Mouse (Mus musculus) megakaryocyte-erythroid progenitor cell, adult 5-6 weeks (primary cell): ENCODE measurements around the gene Spag5. TPM values are rescaled to one million over a fixed set of nuclear protein-coding genes. Genes with fewer than 3 reads are reported as not detected.

Experiments used
- ATAC-seq: replicated peaks from 2 replicates; pipeline ENCODE4 v1.8.0; 2016; ENCODE audit warnings: mild to moderate bottlenecking, inconsistent platforms; ENCODE audit not compliant: severe bottlenecking, poor library complexity, low FRiP score, low TSS enrichment
- total RNA-seq, 2 experiments: library from RNA; stranded (forward) in 1 of 2; stranded (reverse) in 1 of 2; fragments of 200-1000, 215-1000 nt in 1 of 2; fragments of >200 nt in 1 of 2; fragmentation: Nextera tagmentation in 1 of 2; gene quantifications; 2 replicates each; pipeline ENCODE4 v1.2.3; 2014 to 2017

Gene Spag5
- total RNA-seq, 2 experiments from 2014 or later, result 42.0 to 47.4 TPM

- ATAC-seq, result no peak
Measured at GRCm38 (mm10) chr11:78347070-78347754, 45.9 kb downstream of the Spag5 start.

DNA sequence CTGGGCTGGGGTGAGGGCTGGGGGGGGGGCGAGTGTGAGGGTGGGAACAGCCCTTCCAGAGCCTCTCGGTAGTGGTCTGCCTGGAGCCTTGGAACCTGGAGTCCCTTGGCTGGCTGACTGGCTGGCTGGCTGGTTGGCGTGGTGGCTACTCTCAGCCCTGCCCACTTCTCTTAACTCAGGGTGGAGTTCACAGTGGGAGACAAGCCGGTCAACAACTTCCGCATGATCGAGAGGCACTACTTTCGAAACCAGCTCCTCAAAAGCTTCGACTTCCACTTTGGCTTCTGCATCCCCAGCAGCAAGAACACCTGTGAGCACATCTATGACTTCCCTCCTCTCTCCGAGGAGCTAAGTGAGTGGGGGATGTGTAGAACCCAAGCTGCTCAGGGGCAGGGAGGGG, 46.6 kb downstream of the Spag5 start:
- ATAC-seq, result no peak

GRCm38 (mm10) chr11:78348474-78348873, 47.1 kb downstream of the Spag5 start:
- no peak for ATAC-seq

DNA sequence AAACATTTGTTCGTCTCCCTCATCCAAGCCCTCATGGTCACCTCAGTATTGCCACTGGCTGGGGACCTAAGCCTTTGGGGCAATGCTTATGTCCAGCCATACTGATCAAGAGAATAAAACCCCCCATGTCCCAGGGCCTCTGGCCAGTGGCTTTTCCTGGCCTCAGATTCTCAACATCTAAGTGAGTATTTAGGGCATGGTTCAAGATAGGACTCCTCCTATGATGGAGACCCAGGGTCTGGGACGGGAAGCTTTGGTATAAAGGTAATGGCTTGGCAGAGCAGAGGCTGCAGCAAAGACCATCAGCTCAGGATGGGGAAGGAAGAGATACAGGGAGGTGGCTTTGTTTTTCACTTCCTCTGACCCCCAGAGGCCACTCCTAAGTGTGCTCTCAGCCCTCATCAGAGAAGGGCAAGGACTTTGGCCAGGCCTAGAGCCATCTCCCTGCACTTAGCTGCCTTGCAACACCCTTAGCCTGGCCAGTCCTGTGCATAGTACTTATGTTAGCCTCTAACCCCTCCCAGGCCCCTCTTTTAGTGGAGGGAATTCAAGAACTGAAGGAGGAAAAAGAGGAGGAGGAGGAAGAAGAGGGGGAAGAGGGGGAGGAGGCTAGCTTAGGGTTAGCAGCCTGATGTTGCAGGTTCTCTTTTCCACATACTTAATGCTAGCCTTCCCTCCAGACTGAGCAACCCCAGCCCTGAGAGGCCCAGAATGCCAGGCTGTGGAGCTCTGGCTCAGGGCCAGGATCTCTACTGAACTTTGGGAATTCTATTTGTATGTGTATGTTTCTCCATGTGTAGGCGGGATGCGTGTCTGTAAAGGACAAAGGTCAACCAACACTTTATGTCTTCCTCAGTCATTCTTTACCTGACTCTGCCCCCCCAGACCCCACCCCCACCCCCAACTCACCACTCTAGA, 48.4 kb downstream of the Spag5 start:
- no peak for ATAC-seq

- no peak for ATAC-seq
Measured at GRCm38 (mm10) chr11:78353081-78353480, 51.8 kb downstream of the Spag5 start.

GRCm38 (mm10) chr11:78354905-78355304, 53.6 kb downstream of the Spag5 start:
- no peak for ATAC-seq

- no peak for ATAC-seq
Measured at GRCm38 (mm10) chr11:78355471-78356238, 54.3 kb downstream of the Spag5 start.

DNA sequence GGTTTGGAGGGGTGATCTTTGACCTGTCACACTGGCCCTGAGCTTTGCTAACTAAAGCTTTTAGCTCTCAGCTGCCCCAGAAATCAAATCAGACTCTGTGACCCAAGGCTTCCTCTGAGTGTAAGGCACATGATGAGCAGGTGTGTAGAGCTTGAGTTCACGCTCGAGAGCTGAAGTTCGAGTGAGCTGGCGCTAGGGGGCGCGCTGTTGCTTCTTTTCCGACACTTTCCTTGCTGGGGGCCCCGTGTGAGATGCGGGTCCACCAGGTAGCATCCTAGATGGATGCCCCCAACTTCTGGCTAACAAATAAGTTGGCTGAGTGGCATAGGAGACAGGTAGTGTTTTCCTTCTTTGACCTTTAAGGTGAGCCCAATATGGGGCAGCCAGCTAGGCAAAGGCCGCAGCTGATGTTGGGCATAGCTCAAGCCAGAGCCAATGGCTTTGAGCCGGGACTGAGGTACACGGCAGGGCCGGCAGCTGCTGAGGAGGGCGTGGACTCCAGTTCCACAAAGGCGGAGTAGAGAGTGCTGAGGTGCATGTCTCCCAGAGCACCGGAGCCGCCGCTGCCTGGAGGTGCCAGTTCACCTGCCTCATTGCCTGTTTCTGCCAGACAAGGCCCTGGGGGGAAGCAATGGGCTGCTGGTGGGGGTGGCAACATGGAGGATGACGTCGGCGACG, 57.1 kb downstream of the Spag5 start:
- no peak for ATAC-seq

DNA sequence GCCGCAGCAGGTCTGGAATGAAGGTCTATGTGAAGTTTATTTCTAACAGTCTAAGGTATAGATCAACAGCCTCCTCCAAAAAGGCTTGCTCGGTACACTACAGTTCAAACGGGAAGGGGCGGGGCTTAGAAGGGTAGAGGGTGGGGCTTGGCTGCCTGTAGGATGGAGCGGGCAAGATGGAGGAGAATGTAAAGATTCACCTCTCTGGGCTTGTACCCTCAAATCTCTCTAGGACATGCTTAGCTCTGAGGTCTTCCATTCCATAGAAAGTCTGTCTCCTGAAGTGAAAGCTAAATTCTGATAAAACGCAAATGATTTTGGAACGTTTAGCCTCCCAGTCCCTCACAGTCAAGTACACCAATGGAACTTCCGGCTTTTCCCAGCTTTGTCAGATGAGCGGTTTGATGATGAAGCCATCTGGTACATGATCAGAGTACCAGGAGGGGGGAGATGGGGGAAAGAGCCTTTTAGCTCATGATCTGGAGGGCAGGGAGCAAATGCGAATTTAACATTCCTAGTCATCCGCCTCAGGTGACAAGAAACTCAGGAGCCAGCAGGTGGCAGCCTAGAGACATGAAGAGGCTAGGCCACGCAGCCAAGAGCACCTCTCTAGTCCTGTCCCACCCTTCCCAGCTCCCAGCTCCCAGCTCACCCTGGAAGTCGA, 58.9 kb downstream of the Spag5 start:
- ATAC-seq, result peak; percentile 74

DNA sequence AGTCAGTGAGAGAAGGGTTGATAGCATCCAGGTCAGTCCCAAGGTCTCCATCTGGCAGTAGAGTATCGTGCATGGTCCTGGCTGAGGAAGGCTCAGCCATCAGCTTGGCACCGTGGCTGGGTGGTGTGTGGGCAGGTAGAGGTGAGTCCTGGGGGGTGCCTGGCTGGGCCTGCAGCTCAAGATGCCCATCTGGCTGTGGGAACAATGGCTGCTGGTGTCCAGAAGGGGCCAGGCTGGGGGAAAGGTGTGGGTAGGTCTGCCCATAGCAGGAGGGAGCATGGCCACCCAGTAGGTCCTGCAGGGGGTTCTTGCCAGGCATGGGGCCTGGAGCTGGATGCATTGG, 59.4 kb downstream of the Spag5 start:
- ATAC-seq, result 0 out of 2 replicates have a peak, but pooled peaks have one; percentile 2

- no peak for ATAC-seq
Measured at GRCm38 (mm10) chr11:78363309-78364007, 62.1 kb downstream of the Spag5 start.

GRCm38 (mm10) chr11:78364103-78364502, 62.8 kb downstream of the Spag5 start:
- no peak for ATAC-seq

DNA sequence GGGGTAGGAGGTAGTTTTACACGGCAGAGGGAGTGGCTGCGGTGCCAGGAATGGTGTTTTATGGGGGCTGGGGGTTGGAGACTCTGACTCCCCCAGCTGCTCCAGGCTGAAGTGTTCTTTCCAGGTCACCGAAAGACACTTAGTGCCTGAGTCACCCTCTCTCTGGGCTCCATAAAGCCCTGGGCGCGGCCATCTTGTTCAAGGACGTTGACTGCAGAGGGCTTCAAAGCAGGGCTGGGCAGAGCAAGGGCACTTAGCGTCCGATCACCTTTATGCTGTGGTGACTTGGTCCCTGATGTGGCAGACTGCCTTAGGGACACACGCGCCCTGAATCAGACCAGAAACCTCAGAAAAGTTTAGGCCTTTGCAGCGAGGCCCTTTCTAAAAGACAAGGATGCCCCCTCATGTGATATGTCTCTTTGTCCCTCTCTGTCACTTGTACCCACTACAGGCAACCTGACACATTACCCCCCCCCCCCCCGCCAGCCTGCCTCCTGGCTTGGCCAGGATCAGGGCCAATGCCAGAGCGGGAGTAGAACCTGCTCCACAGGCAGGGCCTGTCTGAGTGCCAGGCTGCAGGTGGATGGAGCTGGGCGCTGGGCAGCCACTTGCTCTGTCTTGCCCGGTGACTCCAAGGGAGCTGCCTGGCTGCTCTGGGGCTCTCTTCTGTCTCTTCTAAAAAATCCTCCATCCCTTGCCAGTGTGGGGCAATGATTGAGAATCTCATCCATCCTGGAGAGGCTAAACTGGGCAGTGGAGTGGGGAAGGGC, 66.3 kb downstream of the Spag5 start:
- no peak for ATAC-seq

- ATAC-seq, result no peak
Measured at GRCm38 (mm10) chr11:78370389-78370788, 69.1 kb downstream of the Spag5 start.

DNA sequence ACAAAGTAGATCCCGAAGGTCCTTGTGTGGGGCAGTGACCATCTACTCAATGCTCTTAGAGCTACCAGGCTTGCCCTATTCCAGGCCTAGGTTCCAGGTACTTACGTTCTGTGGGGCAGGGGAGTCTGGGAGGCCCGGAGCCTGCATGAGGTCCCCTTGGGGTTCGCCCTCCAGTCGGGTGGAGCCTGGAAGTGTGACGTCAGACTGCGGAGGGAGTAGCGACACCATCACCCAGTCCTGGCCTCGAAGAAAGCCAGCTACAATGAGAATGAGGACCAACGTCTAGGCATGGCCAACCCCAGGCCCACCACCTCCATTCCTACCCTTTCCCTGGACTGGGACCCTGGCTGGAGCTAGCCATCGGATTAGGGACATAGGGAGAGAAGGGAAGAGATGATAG, 70.4 kb downstream of the Spag5 start:
- no peak for ATAC-seq
